Mouse (Mus musculus): ENCODE measurements around the gene En1. TPM values are rescaled to one million over a fixed set of nuclear protein-coding genes. Genes with fewer than 3 reads are reported as not detected.

Gene En1
- polyA plus RNA-seq, 1 experiment from 2014 or later, result 1.6 TPM

DNA sequence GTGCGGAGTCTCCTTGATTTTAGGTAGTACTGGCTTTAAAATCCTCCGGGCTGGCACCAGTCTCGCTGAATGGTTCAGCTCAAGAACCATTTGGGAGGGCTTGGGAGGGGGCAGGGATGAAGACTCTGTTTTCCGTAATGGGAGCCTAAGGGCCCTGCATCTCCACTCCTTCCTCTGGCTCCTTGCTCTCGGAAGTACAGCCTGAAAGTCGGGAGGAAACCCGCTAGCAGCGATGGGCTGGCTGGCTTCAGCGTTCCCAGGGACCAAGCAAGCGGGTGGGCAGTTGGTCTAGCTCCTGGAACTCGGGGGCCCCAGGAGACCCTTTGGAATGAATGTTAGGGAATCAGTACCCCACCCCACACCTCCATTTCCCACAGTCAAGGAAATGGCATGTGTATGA, 4.9 kb upstream of the En1 start:
- Histone ChIP-seq H3K27ac (replicated peaks; ENCODE audit: low read depth, low read length) (no peak overlapping the region), H3K4me1 (ENCODE audit: control insufficient read depth, insufficient read depth, low read length) (peaks cover 2% of the 10 kb centered on the region; the same call in 1 of the 2 replicates), H3K4me3 (ENCODE audit: low read depth, low read length) (no peak overlapping the region), H3K9me3 (ENCODE audit: control insufficient read depth, low read length) (no peaks in the 10 kb centered on the region), H3K9ac (ENCODE audit: low read length) (no peak overlapping the region), H3K4me2 (ENCODE audit: low read depth, severe bottlenecking) (no peak overlapping the region), H3K36me3 (ENCODE audit: control insufficient read depth, insufficient read depth, low read length) (no peaks in the 10 kb centered on the region), H3K27me3 (ENCODE audit: control insufficient read depth, insufficient read depth, low read length) (peaks cover 94% of the 10 kb centered on the region)
- ATAC-seq (ENCODE audit: insufficient number of reproducible peaks, low FRiP score, low TSS enrichment, low read depth), result no peak
- WGBS, result under 1% methylated on average over 11 of the region's 11 CpGs
- peak; percentile 60 for DNase-seq (ENCODE audit: low spot score)

DNA sequence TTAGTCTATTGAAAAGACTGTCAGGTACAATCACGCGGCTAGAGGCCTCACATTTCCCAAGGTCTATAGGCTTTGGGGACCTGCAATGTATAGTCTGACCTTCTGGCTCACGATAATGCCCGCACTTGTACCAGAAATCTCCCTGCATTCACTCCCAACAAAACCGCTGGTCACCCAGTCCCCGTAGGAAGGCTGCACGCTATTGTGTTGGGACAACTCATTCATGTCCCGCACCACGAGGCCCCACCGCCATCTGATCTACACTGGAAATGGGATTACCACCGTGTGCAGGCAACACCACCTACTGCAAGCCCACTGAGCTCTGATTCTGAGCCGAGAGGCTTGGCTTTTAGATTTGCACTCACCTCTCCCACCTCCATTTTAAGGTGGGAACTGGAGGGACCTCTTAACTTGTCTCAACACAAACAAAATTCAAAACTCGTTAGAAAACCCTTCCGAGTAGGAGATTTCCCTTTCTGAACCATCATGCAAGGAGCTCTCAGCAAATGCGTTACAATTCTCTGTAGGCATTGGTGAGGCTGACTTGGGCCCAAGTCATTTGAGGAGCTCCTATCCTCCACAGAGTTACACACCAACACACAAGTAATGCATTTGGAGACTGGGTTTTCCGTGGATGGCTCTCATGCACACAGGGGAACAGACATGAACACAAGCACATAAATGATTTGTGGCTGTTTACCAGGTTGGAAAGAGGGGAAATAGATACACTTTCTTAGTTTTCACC, 3.9 kb upstream of the En1 start:
- Histone ChIP-seq H3K36me3 (ENCODE audit: control insufficient read depth, insufficient read depth, low read length) (no peaks in the 10 kb centered on the region), H3K27me3 (ENCODE audit: control insufficient read depth, insufficient read depth, low read length) (peaks cover 89% of the 10 kb centered on the region), H3K27ac (replicated peaks; ENCODE audit: low read depth, low read length) (no peak overlapping the region), H3K9ac (ENCODE audit: low read length) (no peak overlapping the region), H3K4me2 (ENCODE audit: low read depth, severe bottlenecking) (no peak overlapping the region), H3K9me3 (ENCODE audit: control insufficient read depth, low read length) (no peaks in the 10 kb centered on the region), H3K4me3 (ENCODE audit: low read depth, low read length) (no peak overlapping the region), H3K4me1 (ENCODE audit: control insufficient read depth, insufficient read depth, low read length) (peaks cover 5% of the 10 kb centered on the region; the same call in 1 of the 2 replicates)
- no peak for ATAC-seq (ENCODE audit: insufficient number of reproducible peaks, low FRiP score, low TSS enrichment, low read depth)
- peak; percentile 49 for DNase-seq (ENCODE audit: low spot score)
- under 1% methylated on average over 16 of the region's 16 CpGs for WGBS

DNA sequence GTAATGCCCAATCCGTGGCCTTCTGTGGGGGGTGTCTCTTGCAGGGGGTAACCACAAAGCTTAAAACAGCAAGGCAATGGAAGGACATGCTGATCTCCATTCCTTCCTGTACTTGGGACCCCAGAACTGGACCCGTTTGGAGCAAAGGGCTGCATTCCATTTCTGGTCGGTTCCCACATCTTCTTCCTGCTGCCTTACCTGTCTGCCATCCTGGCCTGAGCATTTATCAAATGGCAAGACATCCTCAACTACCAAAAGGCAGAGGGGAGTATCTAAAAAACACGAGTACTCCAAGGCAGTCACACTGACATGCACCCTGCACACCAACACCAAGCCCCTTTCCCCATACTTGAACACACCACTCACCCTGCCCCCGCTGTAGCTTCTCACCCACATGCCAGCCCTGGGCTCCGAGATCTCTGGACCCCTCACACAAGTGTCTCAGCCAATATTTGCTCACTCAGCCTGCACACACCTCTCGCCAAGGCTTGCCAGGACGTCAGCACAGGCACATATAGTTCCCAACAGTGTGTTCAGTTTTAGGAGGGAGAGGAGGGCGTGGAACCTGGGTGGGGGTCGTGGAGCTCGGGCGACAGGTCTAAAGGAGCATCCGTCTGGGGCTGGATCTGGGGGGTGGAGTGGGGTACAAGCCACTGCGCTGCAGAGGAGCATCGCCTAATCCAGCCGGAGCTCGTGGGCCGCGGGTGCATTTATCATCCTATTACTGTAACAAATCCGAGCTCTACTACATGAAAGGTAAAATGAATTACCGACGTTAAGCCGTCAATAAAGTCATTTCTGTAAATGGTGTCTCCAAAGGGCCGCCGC, 2.7 kb upstream of the En1 start:
- DNase-seq (ENCODE audit: low spot score), result peak; percentile 60
- Histone ChIP-seq H3K9ac (ENCODE audit: low read length) (no peak overlapping the region), H3K4me2 (ENCODE audit: low read depth, severe bottlenecking) (no peak overlapping the region), H3K4me1 (ENCODE audit: control insufficient read depth, insufficient read depth, low read length) (peaks cover 5% of the 10 kb centered on the region; the same call in 1 of the 2 replicates), H3K9me3 (ENCODE audit: control insufficient read depth, low read length) (no peaks in the 10 kb centered on the region), H3K27ac (replicated peaks; ENCODE audit: low read depth, low read length) (no peak overlapping the region), H3K27me3 (ENCODE audit: control insufficient read depth, insufficient read depth, low read length) (peaks cover 89% of the 10 kb centered on the region), H3K36me3 (ENCODE audit: control insufficient read depth, insufficient read depth, low read length) (no peaks in the 10 kb centered on the region), H3K4me3 (ENCODE audit: low read depth, low read length) (no peak overlapping the region)
- ATAC-seq (ENCODE audit: insufficient number of reproducible peaks, low FRiP score, low TSS enrichment, low read depth), result no peak
- WGBS, result under 1% methylated on average over 25 of the region's 25 CpGs

DNA sequence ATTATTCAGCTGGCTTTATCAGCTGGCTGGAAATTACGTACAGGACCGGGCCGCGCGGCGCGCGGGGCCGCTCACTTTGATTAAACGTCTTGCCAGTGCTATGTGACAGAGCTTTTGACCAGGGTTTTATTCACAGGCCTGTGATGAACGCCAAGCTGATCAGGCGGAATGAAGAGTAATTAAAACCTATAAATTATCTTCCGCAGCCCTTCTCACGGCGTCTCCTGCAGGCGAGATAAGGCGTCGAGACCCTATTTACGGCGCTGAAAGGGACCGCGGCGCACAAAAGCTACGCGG, 2.1 kb upstream of the En1 start:
- peak; percentile 69 for DNase-seq (ENCODE audit: low spot score)
- H3K4me2 ChIP-seq (ENCODE audit: low read depth, severe bottlenecking), result no peak overlapping the region
- no peak overlapping the region for H3K9ac ChIP-seq (ENCODE audit: low read length)
- H3K4me1 ChIP-seq (ENCODE audit: control insufficient read depth, insufficient read depth, low read length), result peaks cover 5% of the 10 kb centered on the region; the same call in 1 of the 2 replicates
- WGBS, result under 1% methylated on average over 25 of the region's 25 CpGs
- H3K36me3 ChIP-seq (ENCODE audit: control insufficient read depth, insufficient read depth, low read length), result no peaks in the 10 kb centered on the region
- ATAC-seq (ENCODE audit: insufficient number of reproducible peaks, low FRiP score, low TSS enrichment, low read depth), result no peak
- no peaks in the 10 kb centered on the region for H3K9me3 ChIP-seq (ENCODE audit: control insufficient read depth, low read length)
- H3K27ac ChIP-seq (replicated peaks; ENCODE audit: low read depth, low read length), result no peak overlapping the region
- no peak overlapping the region for H3K4me3 ChIP-seq (ENCODE audit: low read depth, low read length)
- H3K27me3 ChIP-seq (ENCODE audit: control insufficient read depth, insufficient read depth, low read length), result peaks cover 89% of the 10 kb centered on the region

DNA sequence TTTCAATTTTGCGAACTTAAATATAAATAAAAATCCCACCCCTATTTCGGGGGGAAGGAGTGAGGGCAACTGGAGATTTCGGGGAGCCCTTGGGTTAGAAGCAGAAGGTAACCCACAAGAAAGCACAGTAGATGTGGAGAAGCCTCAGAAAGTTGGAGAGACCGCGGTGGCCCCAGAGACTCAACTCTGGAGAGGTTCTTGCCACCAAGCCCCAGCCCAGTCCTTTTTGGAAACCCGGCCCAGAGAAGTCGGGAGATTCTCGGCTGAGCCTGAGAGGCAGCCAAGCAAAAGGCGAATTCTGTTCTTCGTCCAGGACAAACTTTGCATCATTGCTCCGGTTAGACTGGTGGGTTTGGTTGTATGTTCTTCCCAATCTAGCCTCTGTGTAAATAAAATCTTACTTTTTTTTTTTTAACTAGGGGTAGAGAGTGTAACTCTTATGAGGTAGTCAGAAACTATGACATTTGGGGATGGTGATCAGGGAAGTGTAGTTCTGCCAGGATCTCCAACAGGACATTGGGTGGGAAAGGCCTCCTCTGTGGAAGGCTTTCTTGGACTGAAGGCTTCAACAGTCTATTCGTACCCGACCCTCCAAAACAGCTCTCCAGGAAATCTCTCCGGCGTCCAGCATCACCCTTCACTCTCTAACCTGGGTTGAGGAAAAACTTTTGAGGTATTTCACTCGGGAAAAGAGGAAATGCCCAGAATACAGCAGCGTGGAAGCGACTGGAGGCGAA, 1.5 kb upstream of the En1 start:
- ATAC-seq (ENCODE audit: insufficient number of reproducible peaks, low FRiP score, low TSS enrichment, low read depth), result no peak
- no peak overlapping the region for H3K4me2 ChIP-seq (ENCODE audit: low read depth, severe bottlenecking)

DNA sequence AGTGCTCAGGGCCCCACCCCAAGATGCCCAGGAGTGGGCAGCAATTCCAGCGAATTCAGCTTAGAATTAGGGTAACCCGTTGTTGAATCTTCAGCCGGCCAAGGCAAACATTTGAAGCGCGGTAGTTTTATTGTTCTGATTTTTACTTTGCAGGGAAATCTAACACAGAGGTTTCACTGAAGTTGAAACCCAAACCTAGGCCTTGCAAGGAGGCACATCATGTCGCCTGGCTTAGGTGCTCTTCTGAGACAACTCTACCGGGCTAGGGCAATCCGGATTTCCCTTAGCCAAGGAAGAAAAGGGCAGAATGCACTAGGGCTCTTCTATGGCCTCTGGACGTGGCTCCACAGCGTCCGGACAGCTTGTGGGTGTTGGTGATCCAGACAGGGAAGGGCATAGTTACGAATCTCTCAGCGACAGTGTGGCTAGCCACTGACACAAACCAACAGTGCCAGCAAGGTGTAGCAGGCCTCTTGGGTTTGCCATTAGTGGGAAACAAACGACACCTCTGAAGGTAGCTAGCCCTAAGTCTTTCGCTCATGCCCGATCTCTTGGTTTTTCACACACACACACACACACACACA, 873 bp upstream of the En1 start:
- ATAC-seq (ENCODE audit: insufficient number of reproducible peaks, low FRiP score, low TSS enrichment, low read depth) (no peak), DNase-seq (ENCODE audit: low spot score) (peak; percentile 65)
- Histone ChIP-seq H3K4me2 (ENCODE audit: low read depth, severe bottlenecking) (no peak overlapping the region), H3K9me3 (ENCODE audit: control insufficient read depth, low read length) (no peaks in the 10 kb centered on the region), H3K4me3 (ENCODE audit: low read depth, low read length) (no peak overlapping the region), H3K4me1 (ENCODE audit: control insufficient read depth, insufficient read depth, low read length) (peaks cover 5% of the 10 kb centered on the region; the same call in 1 of the 2 replicates), H3K36me3 (ENCODE audit: control insufficient read depth, insufficient read depth, low read length) (no peaks in the 10 kb centered on the region), H3K27ac (replicated peaks; ENCODE audit: low read depth, low read length) (no peak overlapping the region), H3K27me3 (ENCODE audit: control insufficient read depth, insufficient read depth, low read length) (peaks cover 88% of the 10 kb centered on the region), H3K9ac (ENCODE audit: low read length) (no peak overlapping the region)
- 1% methylated on average over 16 of the region's 16 CpGs for WGBS

More for the DNA sequence above, 1.5 kb upstream of the En1 start:
- DNase-seq (ENCODE audit: low spot score), result peak; percentile 59
- peaks cover 89% of the 10 kb centered on the region for H3K27me3 ChIP-seq (ENCODE audit: control insufficient read depth, insufficient read depth, low read length)
- no peak overlapping the region for H3K4me3 ChIP-seq (ENCODE audit: low read depth, low read length)
- H3K27ac ChIP-seq (replicated peaks; ENCODE audit: low read depth, low read length), result no peak overlapping the region
- no peaks in the 10 kb centered on the region for H3K9me3 ChIP-seq (ENCODE audit: control insufficient read depth, low read length)
- H3K36me3 ChIP-seq (ENCODE audit: control insufficient read depth, insufficient read depth, low read length), result no peaks in the 10 kb centered on the region
- H3K4me1 ChIP-seq (ENCODE audit: control insufficient read depth, insufficient read depth, low read length), result peaks cover 5% of the 10 kb centered on the region; the same call in 1 of the 2 replicates
- no peak overlapping the region for H3K9ac ChIP-seq (ENCODE audit: low read length)
- 1% methylated on average over 19 of the region's 19 CpGs for WGBS

DNA sequence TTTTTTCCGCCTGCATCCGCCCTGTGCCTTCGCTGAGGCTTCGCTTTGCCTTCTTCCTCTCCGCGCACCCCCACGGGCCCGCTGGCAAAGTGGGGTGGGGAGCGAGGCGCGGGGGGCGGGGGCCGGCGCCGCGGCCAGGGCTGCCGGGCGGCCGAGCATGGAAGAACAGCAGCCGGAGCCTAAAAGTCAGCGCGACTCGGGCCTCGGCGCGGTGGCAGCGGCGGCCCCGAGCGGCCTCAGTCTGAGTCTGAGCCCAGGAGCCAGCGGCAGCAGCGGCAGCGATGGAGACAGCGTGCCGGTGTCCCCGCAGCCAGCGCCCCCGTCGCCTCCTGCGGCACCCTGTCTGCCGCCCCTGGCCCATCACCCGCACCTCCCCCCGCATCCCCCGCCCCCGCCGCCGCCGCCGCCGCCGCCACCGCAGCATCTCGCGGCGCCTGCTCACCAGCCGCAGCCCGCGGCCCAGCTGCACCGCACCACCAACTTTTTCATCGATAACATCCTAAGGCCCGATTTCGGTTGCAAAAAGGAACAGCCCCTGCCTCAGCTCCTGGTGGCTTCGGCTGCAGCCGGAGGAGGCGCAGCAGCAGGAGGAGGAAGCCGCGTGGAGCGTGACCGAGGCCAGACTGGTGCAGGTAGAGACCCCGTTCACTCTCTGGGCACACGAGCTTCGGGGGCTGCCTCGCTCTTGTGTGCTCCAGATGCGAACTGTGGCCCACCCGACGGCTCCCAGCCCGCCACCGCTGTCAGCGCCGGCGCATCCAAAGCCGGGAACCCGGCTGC, 848 bp downstream of the En1 start:
- WGBS, result under 1% methylated on average over 63 of the region's 83 CpGs
- Histone ChIP-seq H3K4me2 (ENCODE audit: low read depth, severe bottlenecking) (peak overlapping the region; percentile 70), H3K9me3 (ENCODE audit: control insufficient read depth, low read length) (no peaks in the 10 kb centered on the region), H3K4me1 (ENCODE audit: control insufficient read depth, insufficient read depth, low read length) (0 out of 2 replicates have a peak, but pooled peaks cover 2% of the 10 kb centered on the region), H3K27me3 (ENCODE audit: control insufficient read depth, insufficient read depth, low read length) (peaks cover 81% of the 10 kb centered on the region), H3K4me3 (ENCODE audit: low read depth, low read length) (peak overlapping the region; percentile 37), H3K36me3 (ENCODE audit: control insufficient read depth, insufficient read depth, low read length) (no peaks in the 10 kb centered on the region), H3K27ac (replicated peaks; ENCODE audit: low read depth, low read length) (no peak overlapping the region), H3K9ac (ENCODE audit: low read length) (peak overlapping the region; percentile 38; the same call in 1 of the 2 replicates)
- DNase-seq (ENCODE audit: low spot score) (peak; percentile 75), ATAC-seq (ENCODE audit: insufficient number of reproducible peaks, low FRiP score, low TSS enrichment, low read depth) (no peak)
